Mouse (Mus musculus): ENCODE results near the gene Cyth4.
A peak's percentile ranks its signal among the peaks of the same experiment; 100 is the strongest.

The Cyth4 gene

GRCm38 (mm10) chr15:78596914-78597313, at the start of gene Cyth4:
Gene Cyth4, plus strand, starts transcription at chr15:78597047.
- DNase-seq, result peak; percentile 72

- DNase-seq, result peak; percentile 71
Observed at GRCm38 (mm10) chr15:78547415-78548335, 49.2 kb upstream of the Cyth4 start.

- peak; percentile 49 for DNase-seq
Observed at GRCm38 (mm10) chr15:78548336-78548665, 48.5 kb upstream of the Cyth4 start.

GRCm38 (mm10) chr15:78548711-78549110, 48.1 kb upstream of the Cyth4 start:
- no peak for DNase-seq

- DNase-seq, result no peak
Observed at GRCm38 (mm10) chr15:78549189-78549734, 47.6 kb upstream of the Cyth4 start.

- peak; percentile 24 for DNase-seq
Observed at GRCm38 (mm10) chr15:78554545-78555313, 42.1 kb upstream of the Cyth4 start.

DNA sequence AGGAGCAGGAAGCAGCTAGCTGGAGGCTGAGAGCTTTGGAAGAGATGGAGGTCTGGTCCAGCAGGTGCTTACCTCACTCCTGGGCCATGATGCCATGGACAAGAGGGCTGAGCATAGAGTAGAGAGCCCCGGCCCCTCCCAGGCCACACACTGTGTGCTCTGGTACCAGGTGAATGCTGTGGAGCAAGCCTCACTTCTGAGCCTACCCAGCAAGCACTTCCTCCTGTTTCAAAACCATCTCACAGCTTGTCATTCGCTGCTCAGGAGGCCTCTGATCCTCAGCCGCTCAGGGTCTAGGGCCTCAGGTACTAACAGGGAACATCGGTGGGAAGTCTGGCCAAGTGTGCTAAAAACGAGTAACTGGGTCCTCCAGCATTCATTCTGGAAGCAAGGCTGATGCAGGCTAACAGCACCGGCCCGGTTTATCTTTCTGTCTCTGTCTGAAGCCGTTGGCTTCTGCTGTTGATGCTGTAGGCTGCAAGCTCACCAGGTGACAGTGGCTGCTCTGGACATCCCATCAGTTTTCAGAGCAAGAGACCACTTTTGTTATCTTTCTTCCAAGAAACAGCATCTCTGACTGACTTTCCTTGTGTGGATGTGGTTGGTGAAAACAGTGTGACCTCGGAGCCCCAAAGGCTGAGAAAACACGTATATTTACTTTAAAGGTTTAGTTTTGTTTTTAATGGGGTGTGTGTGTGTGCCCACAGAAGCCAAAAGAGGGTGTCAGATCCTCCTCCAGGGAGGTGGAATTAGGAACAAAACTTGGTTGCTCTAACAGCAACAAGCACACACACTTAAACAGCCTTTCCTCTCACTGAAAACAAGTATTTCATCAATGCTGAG, 38.9 kb upstream of the Cyth4 start:
- peak; percentile 48 for DNase-seq

DNA sequence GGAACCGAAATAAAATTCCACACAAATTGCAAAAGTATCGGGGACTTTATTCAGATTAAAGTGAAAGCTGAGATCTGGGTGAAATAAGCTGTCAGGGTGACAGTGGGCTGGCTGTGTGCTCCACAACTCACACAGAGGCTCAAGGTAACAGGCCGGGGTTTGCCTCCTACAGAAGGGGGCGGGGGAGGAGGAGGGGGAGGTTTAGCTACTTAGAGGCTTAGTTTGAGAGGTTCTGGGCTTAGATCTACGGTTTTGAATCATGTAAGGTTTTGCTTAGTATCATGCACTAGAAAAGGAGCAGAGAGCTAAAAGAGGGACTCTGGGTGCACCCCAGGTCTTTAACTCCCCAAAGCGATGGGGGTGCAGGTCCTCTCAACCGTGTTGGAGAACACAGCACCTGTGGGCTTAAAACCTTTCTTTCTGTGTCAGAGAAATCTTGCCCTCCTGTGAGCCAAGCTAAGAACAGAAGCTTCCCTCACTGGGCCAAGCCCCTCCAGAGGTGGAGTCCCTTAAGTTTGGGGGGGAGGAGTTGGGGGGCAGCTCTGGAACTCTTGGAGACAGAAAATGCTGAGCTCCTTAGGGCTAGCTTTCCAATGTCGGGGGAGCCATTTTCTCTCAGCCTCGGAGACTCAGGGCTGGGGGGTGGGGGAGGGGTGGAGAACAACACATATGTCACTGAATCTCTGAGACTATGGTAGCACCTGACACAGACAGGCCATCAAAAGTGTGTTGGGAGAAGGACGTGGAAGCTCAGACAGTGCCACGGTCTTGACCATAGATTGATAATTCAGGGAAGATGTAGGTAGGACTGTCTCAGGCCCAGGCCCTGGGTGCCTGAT, 37.5 kb upstream of the Cyth4 start:
- DNase-seq, result peak; percentile 53

GRCm38 (mm10) chr15:78563344-78563743, 33.5 kb upstream of the Cyth4 start:
- DNase-seq, result no peak

DNA sequence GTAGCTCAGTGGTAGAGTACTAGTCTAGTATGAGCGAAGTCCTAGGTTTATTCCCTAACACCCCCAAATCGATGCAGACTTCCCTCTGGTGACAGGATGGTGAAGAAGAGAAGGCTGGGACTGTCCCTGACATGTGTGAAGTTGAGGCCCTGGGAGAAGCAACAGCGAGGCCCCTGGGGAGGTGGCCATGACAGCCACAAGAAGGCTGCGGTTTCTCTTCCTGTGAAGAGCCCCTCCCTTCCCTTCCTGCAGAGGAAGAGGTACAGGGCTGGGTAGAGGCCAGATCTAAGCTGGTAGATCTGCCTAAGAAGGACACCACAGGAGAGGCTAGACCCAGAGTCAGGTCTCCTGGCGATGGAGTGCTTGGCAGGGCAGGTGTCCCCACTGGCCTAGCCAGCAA, 32.9 kb upstream of the Cyth4 start:
- DNase-seq, result peak; percentile 75

- peak; percentile 51 for DNase-seq
Observed at GRCm38 (mm10) chr15:78564764-78565435, 31.9 kb upstream of the Cyth4 start.

DNA sequence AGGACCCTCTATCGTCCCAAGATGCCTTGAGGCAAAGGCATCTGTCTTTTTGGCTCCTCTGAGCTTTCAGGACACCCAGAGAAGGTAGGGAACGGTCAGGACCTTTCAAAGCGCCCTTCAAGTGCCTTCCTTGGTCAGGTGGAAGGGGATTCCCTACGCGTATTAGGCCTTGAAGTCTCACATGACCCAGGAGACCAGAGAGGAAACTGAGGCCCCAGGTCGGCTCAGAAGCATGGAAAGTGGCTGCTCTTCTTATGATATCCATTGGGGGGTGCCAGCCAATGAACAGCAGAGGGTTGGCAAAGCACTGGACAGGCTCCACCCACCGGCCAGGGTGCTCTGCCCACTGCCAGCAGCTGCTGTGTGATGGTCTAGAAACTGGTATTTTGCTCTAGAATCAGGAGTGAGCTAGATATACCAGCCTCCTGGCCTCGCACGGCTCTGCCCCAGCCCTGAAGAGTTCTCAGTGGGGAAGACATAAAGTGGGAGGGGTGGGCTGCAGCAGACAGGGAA, 29.2 kb upstream of the Cyth4 start:
- peak; percentile 39 for DNase-seq

GRCm38 (mm10) chr15:78570170-78570569, 26.7 kb upstream of the Cyth4 start:
- DNase-seq, result peak; percentile 64

DNA sequence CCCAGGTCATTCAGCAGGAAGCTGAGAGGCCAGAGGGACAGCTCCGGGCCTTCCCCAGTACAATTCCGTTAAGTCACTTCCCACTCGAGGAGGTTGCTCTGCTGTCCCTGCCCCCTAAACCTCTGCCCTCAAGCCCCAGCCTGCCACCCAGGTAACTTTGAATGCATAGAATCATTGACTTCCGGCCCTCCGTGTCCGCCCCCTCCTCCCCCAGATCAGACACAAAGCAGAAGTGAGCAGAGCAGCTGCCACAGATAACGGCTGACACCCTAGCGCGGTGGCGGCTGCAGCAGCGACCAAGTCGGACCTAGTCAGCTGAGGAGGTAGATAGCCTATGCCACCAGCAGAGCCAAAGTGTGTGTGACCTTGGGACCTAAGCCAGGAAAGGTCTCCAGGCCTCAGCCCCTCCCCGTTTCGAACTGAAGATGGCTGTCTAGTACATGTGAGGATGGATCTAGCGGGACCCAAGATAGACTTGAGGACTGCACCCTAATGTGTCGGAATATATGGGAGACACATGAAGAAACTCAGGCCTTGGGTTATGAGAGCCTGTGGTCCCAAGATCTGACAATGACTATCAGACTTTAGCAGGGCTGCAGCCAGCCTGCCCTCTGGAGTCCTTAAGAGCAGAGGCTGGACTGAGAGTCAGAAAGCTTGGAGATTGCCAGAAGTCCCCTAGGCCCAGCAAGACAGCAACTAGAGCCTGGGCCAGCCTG, 25.1 kb upstream of the Cyth4 start:
- peak; percentile 85 for DNase-seq

- no peak for DNase-seq
Observed at GRCm38 (mm10) chr15:78572270-78572600, 24.6 kb upstream of the Cyth4 start.

DNA sequence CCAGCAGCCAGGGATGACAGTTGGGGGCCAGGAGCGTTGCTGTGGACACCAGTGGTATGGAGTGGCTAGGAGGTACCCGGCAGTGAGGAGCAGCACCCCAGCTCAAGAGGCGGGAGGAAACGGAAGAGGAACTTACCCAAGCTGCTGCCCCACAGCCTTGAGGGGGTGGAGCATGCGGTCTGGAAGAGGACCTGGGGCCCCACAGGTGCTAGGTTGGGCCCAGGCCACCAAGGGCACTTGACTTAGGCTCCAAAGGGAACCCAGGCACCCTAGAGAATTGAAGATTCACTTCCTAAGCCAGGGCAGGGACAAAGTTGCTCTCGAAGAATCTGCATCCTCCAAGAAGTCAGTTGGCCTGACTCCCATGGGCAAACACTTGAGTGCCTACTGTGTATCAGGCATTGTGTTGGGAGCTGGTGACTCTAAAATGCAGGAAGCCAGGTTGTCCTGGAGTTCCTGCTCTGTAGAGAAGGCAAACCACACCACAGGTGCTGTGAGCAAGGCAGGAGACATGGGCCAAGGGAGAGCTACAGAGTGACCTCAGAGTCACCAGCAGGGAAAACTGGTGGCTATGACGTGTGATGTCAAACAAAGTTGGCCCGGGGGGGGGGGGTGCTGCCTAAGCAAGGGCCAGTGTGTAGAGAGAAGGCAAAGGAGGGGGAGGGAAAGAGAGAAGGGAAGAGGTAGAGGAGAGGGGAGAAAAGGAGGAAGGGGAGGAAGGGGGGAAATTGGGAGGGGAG, 24.0 kb upstream of the Cyth4 start, which contains the start of gene Rac2:
TSS of gene Rac2 (minus strand) at position 126 of the 740 bp plus-strand sequence.
- DNase-seq, result peak; percentile 81

GRCm38 (mm10) chr15:78576284-78576810, 20.5 kb upstream of the Cyth4 start:
- DNase-seq, result peak; percentile 40

DNA sequence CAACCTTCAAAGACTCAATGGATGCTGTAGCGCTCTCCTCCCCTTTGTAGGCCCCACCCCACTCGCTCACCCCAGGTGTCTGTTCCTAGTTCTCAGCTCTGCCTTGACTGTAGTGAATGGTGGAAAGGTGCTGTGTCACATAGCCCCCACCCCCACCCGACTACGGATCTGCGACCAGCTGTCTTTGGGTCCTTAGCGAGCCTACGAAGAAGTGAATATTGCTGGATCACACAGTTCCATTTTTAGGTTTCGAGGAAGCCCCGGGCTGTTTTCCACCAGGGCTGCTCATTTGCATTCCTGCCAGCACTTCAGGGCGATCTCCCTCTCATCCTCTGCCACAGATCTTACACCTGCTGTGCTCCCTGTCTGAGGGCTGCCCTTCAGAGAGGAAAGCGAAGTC, 13.5 kb upstream of the Cyth4 start:
- peak; percentile 56 for DNase-seq

DNA sequence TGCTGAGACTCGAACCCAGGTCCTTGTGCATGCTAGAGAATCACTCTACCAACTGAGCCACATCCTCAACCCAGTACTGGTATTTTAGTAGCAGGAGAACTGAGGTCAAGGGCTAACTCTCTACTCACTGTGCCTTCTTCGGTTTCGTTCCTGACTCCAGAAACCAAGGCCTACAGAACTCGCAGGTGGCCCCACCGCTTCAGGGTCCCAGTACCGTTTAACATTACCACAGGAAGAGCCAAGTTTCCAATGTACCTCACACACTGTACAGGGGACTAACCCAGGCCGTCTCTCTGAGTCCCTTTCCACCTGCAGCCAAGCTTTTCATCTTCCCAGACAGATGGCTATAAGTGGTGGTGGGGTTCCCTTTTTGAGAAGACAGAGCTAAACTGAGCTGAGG, 11.4 kb upstream of the Cyth4 start:
- DNase-seq, result no peak

All from thymus, postnatal 4 days (tissue).